Mouse (Mus musculus): ENCODE measurements at regions not wholly inside any gene's neighbourhood (a gene's known extent, or its start where the extent isn't known, plus 50 kb on each side); places are given as distances from the start of the nearest gene placed in this dataset.
A peak's percentile ranks its signal among the peaks of the same experiment; 100 is the strongest.

GRCm38 (mm10) chr7:129908826-129909225, 317.2 kb downstream of the Wdr11 start:
- no peak for DNase-seq
- intact Hi-C loops (cut with DNase I) = no loop called here

GRCm38 (mm10) chr7:129909730-129910129, 318.1 kb downstream of the Wdr11 start:
- DNase-seq = no peak
- intact Hi-C loops (cut with DNase I) = no loop called here

GRCm38 (mm10) chr7:129910826-129911225, 319.2 kb downstream of the Wdr11 start:
- no peak for DNase-seq
- intact Hi-C loops (cut with DNase I) = no loop called here

- intact Hi-C loops (cut with DNase I) = no loop called here
- DNase-seq = no peak
These were observed 323.2 kb downstream of the Wdr11 start for GRCm38 (mm10) chr7:129914871-129915270.

GRCm38 (mm10) chr7:129918240-129919200, 326.9 kb downstream of the Wdr11 start:
- intact Hi-C loops (cut with DNase I) = no loop called here
- DNase-seq = peak; percentile 76

- intact Hi-C loops (cut with DNase I) = no loop called here
- DNase-seq = peak; percentile 8
These were observed 330.6 kb downstream of the Wdr11 start for GRCm38 (mm10) chr7:129922291-129922690.

GRCm38 (mm10) chr7:129936731-129937130, 345.1 kb downstream of the Wdr11 start:
- no peak for DNase-seq
- intact Hi-C loops (cut with DNase I) = no loop called here

- intact Hi-C loops (cut with DNase I) = no loop called here
- DNase-seq = no peak
These were observed 346.1 kb downstream of the Wdr11 start for GRCm38 (mm10) chr7:129937715-129938114.

GRCm38 (mm10) chr7:129938141-129938540, 346.5 kb downstream of the Wdr11 start:
- DNase-seq = no peak
- intact Hi-C loops (cut with DNase I) = no loop called here

GRCm38 (mm10) chr7:129939266-129939665, 347.6 kb downstream of the Wdr11 start:
- DNase-seq = no peak
- intact Hi-C loops (cut with DNase I) = no loop called here

- DNase-seq = no peak
- intact Hi-C loops (cut with DNase I) = no loop called here
These were observed 349.8 kb downstream of the Wdr11 start for GRCm38 (mm10) chr7:129941311-129942029.

- intact Hi-C loops (cut with DNase I) = no loop called here
- DNase-seq = no peak
These were observed 357.0 kb downstream of the Wdr11 start for GRCm38 (mm10) chr7:129948613-129949110.

- intact Hi-C loops (cut with DNase I) = no loop called here
- DNase-seq = no peak
These were observed 358.8 kb downstream of the Wdr11 start for GRCm38 (mm10) chr7:129950456-129950855.

- intact Hi-C loops (cut with DNase I) = no loop called here
- no peak for DNase-seq
These were observed 366.7 kb downstream of the Wdr11 start for GRCm38 (mm10) chr7:129958379-129958778.

- intact Hi-C loops (cut with DNase I) = no loop called here
These were observed 370.9 kb downstream of the Wdr11 start for GRCm38 (mm10) chr7:129962575-129962974.

GRCm38 (mm10) chr7:129964192-129964591, 372.5 kb downstream of the Wdr11 start:
- intact Hi-C loops (cut with DNase I) = no loop called here
- DNase-seq = no peak

More at GRCm38 (mm10) chr7:129962575-129962974, 370.9 kb downstream of the Wdr11 start:
- DNase-seq = no peak

GRCm38 (mm10) chr7:129965281-129966051, 373.8 kb downstream of the Wdr11 start:
- peak; percentile 38 for DNase-seq
- intact Hi-C loops (cut with DNase I) = no loop called here

GRCm38 (mm10) chr7:129966771-129967170, 375.1 kb downstream of the Wdr11 start:
- intact Hi-C loops (cut with DNase I) = no loop called here
- no peak for DNase-seq

- DNase-seq = no peak
- intact Hi-C loops (cut with DNase I) = no loop called here
These were observed 378.5 kb downstream of the Wdr11 start for GRCm38 (mm10) chr7:129970201-129970600.

- no peak for DNase-seq
- intact Hi-C loops (cut with DNase I) = no loop called here
These were observed 382.5 kb downstream of the Wdr11 start for GRCm38 (mm10) chr7:129974206-129974605.

- intact Hi-C loops (cut with DNase I) = no loop called here
- no peak for DNase-seq
These were observed 383.2 kb downstream of the Wdr11 start for GRCm38 (mm10) chr7:129974837-129975236.
